Mouse (Mus musculus) bone marrow macrophage, adult 2 months (primary cell): ENCODE measurements around the gene Bri3bp. TPM values are rescaled to one million over a fixed set of nuclear protein-coding genes. Genes with fewer than 3 reads are reported as not detected.
"Not testable (repeated sequence)": the region's sequence is repeated elsewhere in the genome, so short reads cannot be mapped to it uniquely, and the experiment has no call there.

Experiments used
- H3K27ac ChIP-seq: 2 replicates; pipeline ENCODE4 v1.5.1; 2012; ENCODE audit warnings: low read depth, low read length; ENCODE audit not compliant: insufficient read depth
- H3K4me1 ChIP-seq: 2 replicates; pipeline ENCODE4 v1.6.1; 2012; ENCODE audit warnings: low read length; ENCODE audit not compliant: control insufficient read depth, insufficient read depth
- H3K4me3 ChIP-seq: 2 replicates; pipeline ENCODE4 v1.5.1; 2012; ENCODE audit warnings: mild to moderate bottlenecking, low read length, moderate library complexity; ENCODE audit not compliant: insufficient read depth
- CTCF ChIP-seq: IDR thresholded peaks from 2 replicates; pipeline ENCODE4 v1.5.1; 2012; ENCODE audit warnings: low read depth, mild to moderate bottlenecking, low read length, moderate library complexity
- POLR2A ChIP-seq: IDR thresholded peaks from 2 replicates; pipeline ENCODE4 v1.6.1; 2012; ENCODE audit warnings: mild to moderate bottlenecking, low read depth, low read length, borderline replicate concordance
- polyA plus RNA-seq: library from polyadenylated mRNA; stranded (reverse); fragments of >200 nt; gene quantifications from 2 replicates; pipeline ENCODE4 v1.2.4, GENCODE M21; 2012; ENCODE audit not compliant: missing spikeins, insufficient read depth, insufficient read length

Gene Bri3bp
- polyA plus RNA-seq, 1 experiment, result 11.6 TPM

DNA sequence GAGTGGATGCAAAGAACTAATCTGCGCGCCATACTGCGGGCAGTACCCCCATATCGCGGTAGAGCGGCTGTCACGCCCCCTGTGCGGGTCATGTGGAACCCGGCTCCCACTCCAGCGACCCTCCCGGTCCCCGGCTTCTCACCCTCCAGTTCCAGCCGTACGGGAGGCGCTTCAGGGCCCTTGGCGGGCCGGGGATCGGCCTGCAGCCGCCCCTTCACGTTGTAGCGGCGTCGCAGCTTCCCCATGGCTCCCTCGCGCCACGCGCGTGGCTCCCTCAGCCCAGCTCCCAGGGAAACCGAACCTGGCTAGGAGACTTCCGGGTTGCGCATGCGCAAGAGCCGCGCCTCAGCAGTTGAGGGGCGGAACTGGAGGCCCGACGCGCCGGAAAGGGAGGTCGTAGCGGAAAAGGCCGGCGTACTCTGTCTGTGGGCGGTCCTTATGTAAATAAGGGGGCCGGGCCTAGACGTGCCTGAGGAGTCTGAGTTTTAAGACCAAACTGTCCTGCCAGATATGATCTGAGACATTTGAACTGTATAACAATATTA, 7.5 kb upstream of the Bri3bp start, which contains the start of gene Dhx37:
TSS of gene Dhx37 (minus strand) at position 329 of the 545 bp plus-strand sequence.
- Histone ChIP-seq H3K4me3 (peak within 1 kb of the TSS; percentile 81), H3K4me1 (peaks cover 10% of the 10 kb centered on the region), H3K27ac (peak within 1 kb of the TSS; percentile 48)
- no peak for TF ChIP-seq CTCF
- TF ChIP-seq POLR2A, result 0 out of 2 replicates have a peak, but pooled peaks have one; percentile 22

GRCm38 (mm10) chr5:125434347-125434746, 7.0 kb upstream of the Bri3bp start:
- Histone ChIP-seq H3K27ac (peak overlapping the region; percentile 48), H3K4me3 (peak overlapping the region; percentile 18; the same call in 1 of the 2 replicates)

GRCm38 (mm10) chr5:125440583-125441233, 660 bp upstream of the Bri3bp start:
- Histone ChIP-seq H3K4me1 (peaks cover 34% of the 10 kb centered on the region), H3K27ac (peak overlapping the region; percentile 66), H3K4me3 (peak overlapping the region; percentile 97)
- TF ChIP-seq POLR2A, result no peak
- no peak for TF ChIP-seq CTCF

More at GRCm38 (mm10) chr5:125434347-125434746, 7.0 kb upstream of the Bri3bp start:
- H3K4me1 ChIP-seq, result not testable (repeated sequence)

GRCm38 (mm10) chr5:125442136-125442995, 998 bp downstream of the Bri3bp start:
- peak overlapping the region; percentile 79 for H3K27ac ChIP-seq
- no peak for TF ChIP-seq POLR2A
- no peak for TF ChIP-seq CTCF
- H3K4me3 ChIP-seq, result peak overlapping the region; percentile 97
- peaks cover 47% of the 10 kb centered on the region for H3K4me1 ChIP-seq

- Histone ChIP-seq H3K4me3 (peak overlapping the region; percentile 97; the same call in 1 of the 2 replicates), H3K4me1 (peaks cover 56% of the 10 kb centered on the region), H3K27ac (peak overlapping the region; percentile 54)
- TF ChIP-seq CTCF (peak; percentile 16; the same call in 1 of the 2 replicates), POLR2A (no peak)
These were observed 2.0 kb downstream of the Bri3bp start for GRCm38 (mm10) chr5:125443335-125443734.

GRCm38 (mm10) chr5:125443915-125444314, 2.5 kb downstream of the Bri3bp start:
- peaks cover 61% of the 10 kb centered on the region for H3K4me1 ChIP-seq
- H3K27ac ChIP-seq, result peak overlapping the region; percentile 54
- no peak for TF ChIP-seq POLR2A
- no peak overlapping the region for H3K4me3 ChIP-seq

DNA sequence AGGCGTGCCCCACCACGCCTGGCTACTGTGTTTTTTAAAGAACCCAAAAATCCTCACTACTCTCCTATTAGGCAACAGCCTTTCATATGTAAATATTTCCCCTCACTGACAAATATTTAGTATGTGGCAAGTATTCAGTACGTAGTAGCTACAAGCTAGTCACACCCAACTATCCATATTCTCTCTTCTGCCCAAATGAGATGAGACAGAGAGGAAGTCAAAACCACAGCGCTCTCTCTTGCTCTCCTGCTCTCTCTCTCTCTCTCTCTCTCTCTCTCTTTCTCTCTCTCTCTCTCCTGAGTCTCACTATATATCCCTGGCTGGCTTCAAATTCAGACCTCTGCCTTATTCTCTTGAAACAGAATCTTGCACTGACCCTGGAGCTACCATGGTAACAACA, 3.2 kb downstream of the Bri3bp start:
- Histone ChIP-seq H3K4me3 (no peak overlapping the region), H3K4me1 (peaks cover 66% of the 10 kb centered on the region), H3K27ac (peak overlapping the region; percentile 54)
- TF ChIP-seq CTCF (no peak), POLR2A (no peak)

DNA sequence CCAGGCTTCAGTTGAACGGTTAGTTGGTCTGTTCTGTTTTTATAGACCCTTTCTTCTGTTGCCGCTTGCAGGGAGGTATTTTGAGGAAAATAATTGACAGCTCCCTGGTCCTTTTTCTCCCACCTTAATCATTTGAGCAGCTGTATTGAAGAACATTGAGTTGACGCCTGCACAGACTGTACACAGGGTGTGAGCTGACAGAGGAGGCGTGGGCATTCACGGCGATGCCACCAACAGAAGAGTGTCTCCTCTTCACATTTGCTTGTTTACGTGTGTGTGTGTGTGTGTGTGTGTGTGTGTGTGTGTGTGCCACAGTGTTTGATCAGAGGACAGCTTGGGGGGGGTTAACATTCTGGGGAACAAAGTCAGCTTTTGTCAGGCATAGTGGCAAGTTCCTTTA, 5.0 kb downstream of the Bri3bp start:
- Histone ChIP-seq H3K4me1 (peaks cover 73% of the 10 kb centered on the region), H3K27ac (no peak overlapping the region), H3K4me3 (no peak overlapping the region)
- TF ChIP-seq CTCF, result no peak
- TF ChIP-seq POLR2A, result no peak

DNA sequence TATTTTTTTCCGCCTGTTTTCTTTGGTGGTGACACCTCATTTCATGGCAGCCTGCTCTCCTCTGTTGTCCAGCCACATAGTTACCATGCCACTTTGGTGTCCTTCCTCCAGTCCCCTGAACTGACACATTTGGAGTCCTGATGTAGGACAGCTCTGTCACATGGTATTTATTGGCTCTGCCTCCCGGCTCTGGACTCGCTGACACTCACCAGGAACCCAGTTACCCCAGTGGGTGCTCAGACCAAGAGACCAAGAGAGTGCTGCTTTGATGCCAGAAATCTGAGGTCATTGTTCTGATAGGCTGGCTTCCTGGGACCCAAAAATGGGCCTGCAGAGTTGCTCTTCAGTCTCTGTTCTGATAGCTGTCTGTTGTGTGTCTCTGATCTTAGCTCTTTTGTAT, 6.7 kb downstream of the Bri3bp start:
- TF ChIP-seq CTCF (no peak), POLR2A (no peak)
- Histone ChIP-seq H3K27ac (no peak overlapping the region), H3K4me1 (peaks cover 69% of the 10 kb centered on the region)

DNA sequence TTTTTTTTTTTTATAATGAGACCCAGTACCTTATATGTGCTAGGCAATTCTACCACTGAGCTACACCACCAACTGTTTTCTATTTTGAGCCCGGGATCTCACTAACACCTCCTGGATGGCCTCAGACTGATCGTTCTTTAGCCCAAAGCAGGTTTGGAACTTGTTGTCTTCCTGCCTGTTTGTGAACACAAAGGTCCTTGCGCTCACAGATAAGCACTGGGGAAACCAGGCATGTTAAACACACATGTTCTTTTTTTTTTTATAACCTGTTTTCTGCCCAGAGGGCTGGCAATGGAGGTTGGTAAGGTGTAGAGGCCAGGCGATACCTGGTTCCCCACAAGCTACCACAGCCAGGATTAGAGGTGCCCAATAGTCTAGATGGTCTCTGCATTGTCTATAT, 7.3 kb downstream of the Bri3bp start:
- Histone ChIP-seq H3K4me3 (no peak overlapping the region), H3K4me1 (peaks cover 65% of the 10 kb centered on the region), H3K27ac (no peak overlapping the region)
- TF ChIP-seq CTCF (no peak), POLR2A (no peak)

More for the DNA sequence above, 6.7 kb downstream of the Bri3bp start:
- no peak overlapping the region for H3K4me3 ChIP-seq
